Mouse (Mus musculus) layer of hippocampus, adult 9-11 months (tissue): ENCODE measurements around the gene Gm6377.

ENCODE experiments used
- DNase-seq: peaks from one replicate; pipeline ENCODE4 v3.0.0; 2022

The Gm6377 gene

GRCm38 (mm10) chrX:109196468-109196867 is at the start of gene Gm6377:
Gm6377 (plus strand) TSS chrX:109196756.
- DNase-seq = no peak

- no peak for DNase-seq
Measured at GRCm38 (mm10) chrX:109147108-109147507, 49.4 kb upstream of the Gm6377 start.

GRCm38 (mm10) chrX:109151228-109151627 is 45.3 kb upstream of the Gm6377 start:
- no peak for DNase-seq

GRCm38 (mm10) chrX:109160326-109160725 is 36.2 kb upstream of the Gm6377 start:
- no peak for DNase-seq

GRCm38 (mm10) chrX:109160901-109161300 is 35.7 kb upstream of the Gm6377 start:
- DNase-seq = no peak

GRCm38 (mm10) chrX:109175038-109175437 is 21.5 kb upstream of the Gm6377 start:
- no peak for DNase-seq

GRCm38 (mm10) chrX:109175470-109175869 is 21.1 kb upstream of the Gm6377 start:
- no peak for DNase-seq

- no peak for DNase-seq
Measured at GRCm38 (mm10) chrX:109184706-109185478, 11.7 kb upstream of the Gm6377 start.

GRCm38 (mm10) chrX:109189607-109190006 is 6.9 kb upstream of the Gm6377 start:
- DNase-seq = no peak

- DNase-seq = no peak
Measured at GRCm38 (mm10) chrX:109190969-109191368, 5.6 kb upstream of the Gm6377 start.

GRCm38 (mm10) chrX:109191436-109191835 is 5.1 kb upstream of the Gm6377 start:
- DNase-seq = no peak

- DNase-seq = no peak
Measured at GRCm38 (mm10) chrX:109207843-109208242, 11.3 kb downstream of the Gm6377 start.

- DNase-seq = no peak
Measured at GRCm38 (mm10) chrX:109228720-109229119, 32.2 kb downstream of the Gm6377 start.

GRCm38 (mm10) chrX:109235383-109236036 is 39.0 kb downstream of the Gm6377 start:
- no peak for DNase-seq

GRCm38 (mm10) chrX:109238163-109238562 is 41.6 kb downstream of the Gm6377 start:
- DNase-seq = no peak
